Mouse (Mus musculus) forebrain, postnatal 0 days (tissue): ENCODE results near the gene Noa1. TPM values are rescaled to one million over a fixed set of nuclear protein-coding genes. Genes with fewer than 3 reads are reported as not detected.

Experiments used
- ATAC-seq: fragments of 200-750 bp; cut with Nextera tagmentation; 2 replicates; pipeline ENCODE4 v1.8.0; 2017; ENCODE audit warnings: mild to moderate bottlenecking, moderate library complexity
- DNase-seq: peaks from one replicate; pipeline ENCODE4 v3.0.0-alpha.2; 2015
- H3K27ac ChIP-seq: fragments of 300-500 bp; sonication (generic); 2 replicates; pipeline ENCODE4 v1.5.1; 2014; ENCODE audit warnings: low read depth, mild to moderate bottlenecking, antibody characterized with exemption, low read length, moderate library complexity, mixed read lengths
- H3K27me3 ChIP-seq: fragments of 300-500 bp; sonication (generic); 2 replicates; pipeline ENCODE4 v1.6.1; 2014; ENCODE audit warnings: mild to moderate bottlenecking, low read length, mixed read lengths; ENCODE audit not compliant: insufficient read depth
- H3K36me3 ChIP-seq: fragments of 300-500 bp; sonication (generic); 2 replicates; pipeline ENCODE4 v1.6.1; 2014; ENCODE audit warnings: mild to moderate bottlenecking, moderate library complexity; ENCODE audit not compliant: insufficient read depth
- H3K4me1 ChIP-seq: fragments of 300-500 bp; sonication (generic); 2 replicates; pipeline ENCODE4 v1.6.1; 2014; ENCODE audit warnings: antibody characterized with exemption; ENCODE audit not compliant: insufficient read depth
- H3K4me2 ChIP-seq: fragments of 300-500 bp; sonication (generic); 2 replicates; pipeline ENCODE4 v1.6.1; 2014; ENCODE audit warnings: low read depth, mild to moderate bottlenecking, moderate library complexity
- H3K4me3 ChIP-seq: fragments of 300-500 bp; sonication (generic); 2 replicates; pipeline ENCODE4 v1.5.1; 2014; ENCODE audit warnings: low read depth, low read length, mixed read lengths
- H3K9ac ChIP-seq: fragments of 300-500 bp; sonication (generic); 2 replicates; pipeline ENCODE4 v1.6.1; 2014; ENCODE audit warnings: mild to moderate bottlenecking
- H3K9me3 ChIP-seq: fragments of 300-500 bp; sonication (generic); 2 replicates; pipeline ENCODE4 v1.6.1; 2016; ENCODE audit warnings: low read length
- CTCF ChIP-seq: sonication (generic); IDR thresholded peaks from 2 replicates; pipeline ENCODE4 v1.5.1; 2016; ENCODE audit warnings: antibody characterized with exemption, control low read depth, low read depth
- WGBS: fragments of 180-500 bp; shearing (Covaris S2); extraction: QIAGEN DNeasy Blood & Tissue Kit; methylation state at CpG from one replicate; pipeline ENCODE4 v1.1.7; 2014; 5-methylcytosine and 5-hydroxymethylcytosine counted together
- microRNA-seq, 2 experiments: library from miRNA; unstranded; fragments of <30 nt; microRNA quantifications; one replicate each; pipeline ENCODE4; 2016
- polyA plus RNA-seq: library from polyadenylated mRNA; unstranded; fragments of >200 nt; fragmentation: Nextera tagmentation; extraction: Ambion mirVana; gene quantifications from 2 replicates; pipeline ENCODE4 v1.2.1, GENCODE M21; 2015
- total RNA-seq: library from RNA; depleted of rRNA; stranded (reverse); fragments of >200 nt; gene quantifications from 2 replicates; pipeline ENCODE4 v1.2.3, GENCODE M21; 2014; rRNA removed

The Noa1 gene
- total and polyA plus RNA-seq, 2 experiments from 2014 or later, result 18.6 to 36.6 TPM

DNA sequence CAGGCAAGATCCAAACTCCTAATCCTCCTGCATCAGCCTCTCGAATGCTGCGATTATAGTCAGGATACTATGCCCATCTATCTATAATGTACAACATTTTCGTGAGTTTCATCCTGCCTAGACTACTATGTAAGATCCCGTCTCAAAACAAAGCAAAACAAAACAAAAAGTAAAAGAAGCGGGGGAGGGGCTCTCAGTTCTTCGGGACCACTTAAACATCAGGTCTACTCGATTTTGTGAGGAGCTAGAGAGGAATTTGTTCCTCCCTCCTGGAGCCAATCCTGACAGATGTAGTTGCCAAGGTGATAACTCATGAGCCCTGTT lies 64.5 kb downstream of the Noa1 start:
- ATAC-seq (peak; percentile 35; the same call in 1 of the 2 replicates), DNase-seq (no peak)
- Histone ChIP-seq H3K27me3 (no peaks in the 10 kb centered on the region), H3K9ac (no peak overlapping the region), H3K4me3 (no peak overlapping the region; the same call in 1 of the 2 replicates), H3K27ac (no peak overlapping the region), H3K4me2 (peak overlapping the region; percentile 34), H3K4me1 (no peaks in the 10 kb centered on the region), H3K36me3 (no peaks in the 10 kb centered on the region), H3K9me3 (no peaks in the 10 kb centered on the region)
- TF ChIP-seq CTCF, result no peak
- WGBS, result 28% methylated on average over 7 of the region's 7 CpGs

DNA sequence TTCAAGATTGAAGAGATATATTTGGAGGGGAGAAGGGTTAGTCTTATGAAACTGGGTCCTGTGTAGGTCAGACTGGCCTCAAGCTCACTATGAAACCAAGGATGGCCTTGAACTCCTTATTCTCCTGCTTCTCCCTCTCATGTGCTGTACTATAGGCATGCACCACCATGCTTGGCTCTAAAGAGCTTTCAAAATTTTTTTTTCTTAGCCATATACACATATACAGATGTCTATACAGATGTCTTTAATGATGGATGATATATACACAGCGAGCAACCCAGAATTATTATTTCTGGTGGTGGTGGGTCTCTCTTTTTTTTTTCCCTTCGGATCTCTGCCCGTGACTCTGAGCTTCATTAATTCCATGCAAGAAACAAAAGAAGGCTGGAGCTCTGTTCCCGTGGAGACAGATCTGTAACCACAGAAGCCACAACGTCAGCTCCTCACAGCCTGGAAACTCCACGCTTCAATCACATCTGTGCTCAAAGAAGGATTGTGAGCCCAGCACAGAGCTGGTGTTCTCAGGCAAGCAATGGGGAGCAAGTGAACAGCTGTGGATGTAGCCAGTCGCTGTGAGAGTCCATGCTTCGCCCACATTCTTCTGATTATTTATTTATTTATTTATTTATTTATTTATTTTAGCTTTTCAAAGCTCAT lies 65.4 kb downstream of the Noa1 start:
- no peak overlapping the region for H3K27ac ChIP-seq
- H3K27me3 ChIP-seq, result no peaks in the 10 kb centered on the region
- peak; percentile 60 for DNase-seq
- no peaks in the 10 kb centered on the region for H3K4me1 ChIP-seq
- peak; percentile 78 for ATAC-seq
- no peaks in the 10 kb centered on the region for H3K9me3 ChIP-seq
- no peaks in the 10 kb centered on the region for H3K36me3 ChIP-seq
- no peak for TF ChIP-seq CTCF
- no peak overlapping the region for H3K4me2 ChIP-seq
- H3K4me3 ChIP-seq, result no peak overlapping the region
- H3K9ac ChIP-seq, result no peak overlapping the region
- WGBS, result 33% methylated on average over 8 of the region's 8 CpGs

Small RNA genes lying within 50 kb of the gene (microRNA-seq; reads per million reads assigned to microRNA genes)
- gene Mir5098, result 0 to 0.12 reads per million in 2 experiments

Other genes starting within 250 kb of the Noa1 start
- gene Hopx, start 195.0 kb downstream of the Noa1 start, total RNA-seq, result 26.1 and 28.1 TPM in 2 replicates
- gene Hopx, start 195.0 kb downstream of the Noa1 start, polyA plus RNA-seq, result 2.7 and 2.8 TPM in 2 replicates
- not detected in 2 replicates for gene Spink2, start 98.6 kb downstream of the Noa1 start, total RNA-seq
- gene Spink2, start 98.6 kb downstream of the Noa1 start, polyA plus RNA-seq, result 0.88 and 2.0 TPM in 2 replicates
- gene Rest, start 44.6 kb downstream of the Noa1 start, total RNA-seq, result 5.2 and 8.3 TPM in 2 replicates
- gene Rest, start 44.6 kb downstream of the Noa1 start, polyA plus RNA-seq, result 2.2 and 3.1 TPM in 2 replicates
- 76.2 and 97.5 TPM in 2 replicates for gene Polr2b, start 63 bp upstream of the Noa1 start, total RNA-seq
- 50.7 and 53.2 TPM in 2 replicates for gene Polr2b, start 63 bp upstream of the Noa1 start, polyA plus RNA-seq
- 39.8 and 44.3 TPM in 2 replicates for gene Igfbp7, start 98.0 kb upstream of the Noa1 start, total RNA-seq
- 88.3 and 97.2 TPM in 2 replicates for gene Igfbp7, start 98.0 kb upstream of the Noa1 start, polyA plus RNA-seq